In genomic region chr4:152029087-152029486, GRCm38 (mm10) we compare ENCODE assay signal across 9 mouse cellular contexts. TPM values are rescaled to one million over a fixed set of nuclear protein-coding genes. Genes with fewer than 3 reads are reported as not detected.
DNase-seq lines count a peak whose midpoint lies in the region; ATAC-seq and TF ChIP-seq lines count a peak whose summit lies in the region.
"Had no signal": no experiment of that assay in that cellular context is flagged by ENCODE, and none has a peak within 500 bp of the region (broad histone marks: within the 10 kb centered on the region; RNA-seq: fewer than 3 reads in every experiment).

No protein-coding gene starts in this region.

- ATAC-seq in kidney, embryonic 14.5 days (ENCODE audit: low FRiP score, low TSS enrichment) = no peak

- TF ChIP-seq CTCF in CH12.LX (conservative IDR thresholded peaks at IDR 0.05 in 1 of 2, IDR thresholded peaks at IDR 0.05 in 1 of 2; ENCODE audit: low read depth in 2 of 2, low read length in 2 of 2) = peak in 1 of 2 experiments; percentile 57; a peak in 2 of 4 replicates

- no peak overlapping the region for H3K27ac ChIP-seq in kidney, embryonic 14.5 days (ENCODE audit: low read depth, low read length)
- no peak overlapping the region for H3K27ac ChIP-seq in CH12.LX (ENCODE audit: insufficient read depth, low read depth)

- H3K9me3 ChIP-seq in kidney, embryonic 14.5 days (ENCODE audit: control insufficient read depth, low read length) = no peaks in the 10 kb centered on the region
- H3K9me3 ChIP-seq in CH12.LX (replicated peaks; ENCODE audit: low read length) = no peaks in the 10 kb centered on the region

- DNase-seq in kidney, postnatal 10 days = peak; percentile 45
- peak; percentile 56 for DNase-seq in A20 (ENCODE audit: low read depth, low spot score)
- peak; percentile 15 for DNase-seq in CH12.LX (ENCODE audit: extremely low read depth)
- DNase-seq in induced T-regulatory cell, adult 2 months (ENCODE audit: low read depth) = peak; percentile 55
- no peak for DNase-seq in gastrocnemius, postnatal 4 days (ENCODE audit: low spot score in 2 of 2)
- DNase-seq in left cerebral cortex, postnatal 25 days (ENCODE audit: low spot score in 2 of 2) = no peak
- DNase-seq: adrenal gland, postnatal 14 days; heart, postnatal 36 days had no signal

- H3K4me1 ChIP-seq in kidney, embryonic 14.5 days (ENCODE audit: control insufficient read depth, insufficient read depth, low read length) = peaks cover 27% of the 10 kb centered on the region
- H3K4me1 ChIP-seq in CH12.LX (ENCODE audit: control insufficient read depth in 1 of 2, insufficient read depth in 2 of 2) = peaks cover 20 to 36% of the 10 kb centered on the region in 2 experiments

- TF ChIP-seq RAD21 in CH12.LX (IDR thresholded peaks at IDR 0.05; ENCODE audit: low read depth, low read length) = peak; percentile 32

- H3K4me3 ChIP-seq in kidney, embryonic 14.5 days (ENCODE audit: low read length) = no peak overlapping the region
- no peak overlapping the region for H3K4me3 ChIP-seq in CH12.LX (replicated peaks in 1 of 3; ENCODE audit: low read depth in 2 of 3, low read length in 2 of 3, poor library complexity in 1 of 3)

- peaks cover 9% of the 10 kb centered on the region; the same call in 1 of the 2 replicates for H3K36me3 ChIP-seq in kidney, embryonic 14.5 days (ENCODE audit: control insufficient read depth, insufficient read depth, low read length)
- H3K36me3 ChIP-seq in CH12.LX (replicated peaks in 1 of 2; ENCODE audit: control insufficient read depth in 1 of 2, insufficient read depth in 1 of 2, low read length in 1 of 2) = peaks cover 7 to 25% of the 10 kb centered on the region in 2 experiments

- H3K27me3 ChIP-seq in kidney, embryonic 14.5 days (ENCODE audit: control insufficient read depth, insufficient read depth, low read length) = no peaks in the 10 kb centered on the region
- peaks cover 3% of the 10 kb centered on the region for H3K27me3 ChIP-seq in CH12.LX (replicated peaks)

- intact Hi-C loops in left cerebral cortex, postnatal 25 days (cut with DNase I) = loop anchor here (5.0 kb wide), 1 partner anchor 47 kb away; no protein-coding TSS in a partner anchor

- WGBS in kidney, embryonic 14.5 days = 54% methylated on average over 5 of the region's 5 CpGs

- dilution Hi-C loops in CH12.LX (cut with MboI; ENCODE audit: extremely low pct_ligation_motif_present, extremely low pct_unique_long_range_greater_than_20kb, low sequenced_read_pairs) = no loop called here

- no peak overlapping the region for H3K4me2 ChIP-seq in kidney, embryonic 14.5 days (replicated peaks; ENCODE audit: low read depth, low read length)
- H3K4me2 ChIP-seq in CH12.LX (ENCODE audit: insufficient read depth, low read depth, poor library complexity, severe bottlenecking) = no peak overlapping the region

- no peak overlapping the region for H3K9ac ChIP-seq in kidney, embryonic 14.5 days (ENCODE audit: low read depth, low read length)
- no peak overlapping the region for H3K9ac ChIP-seq in CH12.LX (ENCODE audit: insufficient read depth, low read depth)

- TF ChIP-seq POLR2A in CH12.LX (IDR thresholded peaks at IDR 0.05; ENCODE audit: low read depth, low read length) = no peak

- TF ChIP-seq EP300 in CH12.LX (IDR thresholded peaks at IDR 0.05; ENCODE audit: low read length) = no peak

- H3K79me2 ChIP-seq in CH12.LX (replicated peaks; ENCODE audit: control insufficient read depth, extremely low read depth, insufficient read depth, poor library complexity, severe bottlenecking) = peaks cover 21% of the 10 kb centered on the region

- in situ Hi-C loops in CH12.LX (cut with MboI; ENCODE audit: low pct_ligation_motif_present, low pct_unique_long_range_greater_than_20kb, low sequenced_read_pairs) = no loop called here

TF ChIP-seq in CH12.LX, 34 proteins besides CTCF, POLR2A, EP300 and RAD21:
- TF ChIP-seq USF2 (conservative IDR thresholded peaks at IDR 0.05; ENCODE audit: low read depth, low read length) = no peak
- no peak for TF ChIP-seq E2F4 (IDR thresholded peaks at IDR 0.05; ENCODE audit: insufficient replicate concordance, low read depth, low read length)
- TF ChIP-seq ZC3H11A (IDR thresholded peaks at IDR 0.05; ENCODE audit: low read depth, low read length) = no peak
- no peak for TF ChIP-seq HCFC1 (IDR thresholded peaks at IDR 0.05; ENCODE audit: low read depth, low read length)
- no peak for TF ChIP-seq BHLHE40 (IDR thresholded peaks at IDR 0.05; ENCODE audit: low read depth, low read length)
- peak; percentile 45; the same call in 1 of the 2 replicates for TF ChIP-seq MYC (IDR thresholded peaks at IDR 0.05; ENCODE audit: low read depth, low read length)
- TF ChIP-seq USF1 (IDR thresholded peaks at IDR 0.05; ENCODE audit: low read depth, low read length) = no peak
- TF ChIP-seq SMC3 (IDR thresholded peaks at IDR 0.05; ENCODE audit: low read depth, low read length) = peak; percentile 23
- no peak for TF ChIP-seq POLR2AphosphoS2 (IDR thresholded peaks at IDR 0.05; ENCODE audit: low read depth, low read length)
- TF ChIP-seq MXI1 (IDR thresholded peaks at IDR 0.05; ENCODE audit: low read depth, low read length) = no peak
- no peak for TF ChIP-seq UBTF (IDR thresholded peaks at IDR 0.05; ENCODE audit: low read depth, low read length)
- no peak for TF ChIP-seq MEF2A (IDR thresholded peaks at IDR 0.05; ENCODE audit: borderline replicate concordance, low read depth, low read length)
- TF ChIP-seq TBP (conservative IDR thresholded peaks at IDR 0.05; ENCODE audit: low read depth, low read length) = 0 out of 2 replicates have a peak, but pooled peaks have one; percentile 42
- TF ChIP-seq PAX5 (IDR thresholded peaks at IDR 0.05; ENCODE audit: low read length) = no peak
TF ChIP-seq in CH12.LX: peak in this region for 3.

RNA-seq across cellular contexts. Expression of gene Zbtb48, which starts 1.6 kb away (rescaled TPM):
- polyA plus RNA-seq in kidney, embryonic 14.5 days (2014; fragmentation: Nextera tagmentation; extraction: Ambion mirVana) = 19.0 and 24.4 TPM in 2 replicates
- total RNA-seq in CH12.LX (2012; rRNA removed) = 7.4 and 10.5 TPM in 2 replicates
- 8.6 and 10.5 TPM in 2 replicates for total RNA-seq in CH12.LX (2014; rRNA removed)
- 13.6 and 14.0 TPM in 2 replicates for polyA plus RNA-seq in CH12.LX (2012; ENCODE audit: insufficient read length, low read depth)
- 1 to 10 TPM; 5.5 to 5.7 TPM for total RNA-seq in gastrocnemius, postnatal 4 days (2021)
- total RNA-seq in left cerebral cortex, postnatal 25 days (2021) = 10 to 100 TPM; 13.6 to 15.5 TPM

RNA-seq across cellular contexts. Expression of gene Tas1r1, which starts 9.3 kb away (rescaled TPM):
- 0.39 and 0.77 TPM in 2 replicates for polyA plus RNA-seq in kidney, embryonic 14.5 days (2014; fragmentation: Nextera tagmentation; extraction: Ambion mirVana)
- total RNA-seq in CH12.LX (2012; rRNA removed) (0.13 and 0.21 TPM in 2 replicates), CH12.LX (2014; rRNA removed) (not detected in 2 replicates)
- not detected in 2 replicates for polyA plus RNA-seq in CH12.LX (2012; ENCODE audit: insufficient read length, low read depth)
- 1 to 10 TPM; 3.0 to 3.5 TPM for total RNA-seq in gastrocnemius, postnatal 4 days (2021)
- total RNA-seq in left cerebral cortex, postnatal 25 days (2021) = under 1 TPM; 0.37 to 0.76 TPM
- total RNA-seq: adrenal gland, postnatal 14 days; heart, postnatal 36 days had no signal

RNA-seq across cellular contexts. Expression of gene Nol9, which starts 10.0 kb away (rescaled TPM):
- 26.1 and 47.3 TPM in 2 replicates for polyA plus RNA-seq in kidney, embryonic 14.5 days (2014; fragmentation: Nextera tagmentation; extraction: Ambion mirVana)
- total RNA-seq in CH12.LX (2012; rRNA removed) = 44.8 and 53.6 TPM in 2 replicates
- total RNA-seq in CH12.LX (2014; rRNA removed) = 44.7 and 47.2 TPM in 2 replicates
- polyA plus RNA-seq in CH12.LX (2012; ENCODE audit: insufficient read length, low read depth) = 54.3 and 60.5 TPM in 2 replicates
- total RNA-seq in gastrocnemius, postnatal 4 days (2021) = 10 to 100 TPM; 13.2 to 15.1 TPM
- total RNA-seq in left cerebral cortex, postnatal 25 days (2021) = 10 to 100 TPM; 16.5 to 18.8 TPM

RNA-seq across cellular contexts. Expression of gene Klhl21, which starts 20.5 kb away (rescaled TPM):
- 4.4 and 7.4 TPM in 2 replicates for polyA plus RNA-seq in kidney, embryonic 14.5 days (2014; fragmentation: Nextera tagmentation; extraction: Ambion mirVana)
- total RNA-seq in CH12.LX (2012; rRNA removed) (7.1 and 9.5 TPM in 2 replicates), CH12.LX (2014; rRNA removed) (4.4 and 4.9 TPM in 2 replicates)
- 9.1 and 9.4 TPM in 2 replicates for polyA plus RNA-seq in CH12.LX (2012; ENCODE audit: insufficient read length, low read depth)
- 10 to 100 TPM; 37.2 to 38.9 TPM for total RNA-seq in gastrocnemius, postnatal 4 days (2021)
- total RNA-seq in left cerebral cortex, postnatal 25 days (2021) = 10 to 100 TPM; 13.5 to 16.4 TPM

RNA-seq across cellular contexts. Expression of gene Phf13, which starts 33.0 kb away (rescaled TPM):
- polyA plus RNA-seq in kidney, embryonic 14.5 days (2014; fragmentation: Nextera tagmentation; extraction: Ambion mirVana) = 18.2 and 30.1 TPM in 2 replicates
- 4.9 and 5.0 TPM in 2 replicates for total RNA-seq in CH12.LX (2012; rRNA removed)
- total RNA-seq in CH12.LX (2014; rRNA removed) = 1.9 and 2.1 TPM in 2 replicates
- polyA plus RNA-seq in CH12.LX (2012; ENCODE audit: insufficient read length, low read depth) = 3.9 and 4.9 TPM in 2 replicates
- 10 to 100 TPM; 13.9 to 16.1 TPM for total RNA-seq in gastrocnemius, postnatal 4 days (2021)
- total RNA-seq in left cerebral cortex, postnatal 25 days (2021) = 10 to 100 TPM; 13.1 to 13.9 TPM

Comparison
In these comparisons a context has a peak if more than half of its experiments do, and no peak if none do; other contexts are left out.
1. DNase-seq: peak in kidney, postnatal 10 days (single experiment), A20 (single experiment), CH12.LX (single experiment) and induced T-regulatory cell, adult 2 months (single experiment); none in gastrocnemius, postnatal 4 days (0 of 2) and left cerebral cortex, postnatal 25 days (0 of 2).